Mouse (Mus musculus) mesoderm, embryonic 11.5 days (tissue): ENCODE measurements around the gene Trmt10b.
A peak's percentile ranks its signal among the peaks of the same experiment; 100 is the strongest.

Source experiments
- DNase-seq: peaks from one replicate; pipeline ENCODE4 v3.0.0-alpha.2; 2012; ENCODE audit warnings: low read depth, low spot score

The Trmt10b gene

GRCm38 (mm10) chr4:45296662-45297564 is at the start of gene Trmt10b:
Trmt10b (plus strand) TSS chr4:45297127.
- peak; percentile 67 for DNase-seq

GRCm38 (mm10) chr4:45251265-45251664 is 45.7 kb upstream of the Trmt10b start:
- no peak for DNase-seq

GRCm38 (mm10) chr4:45252861-45253262 is 44.1 kb upstream of the Trmt10b start:
- DNase-seq = no peak

- DNase-seq = no peak
Observed at GRCm38 (mm10) chr4:45253839-45254601, 42.9 kb upstream of the Trmt10b start.

GRCm38 (mm10) chr4:45259232-45259832 is 37.6 kb upstream of the Trmt10b start:
- DNase-seq = no peak

GRCm38 (mm10) chr4:45261551-45261950 is 35.4 kb upstream of the Trmt10b start:
- no peak for DNase-seq

- DNase-seq = no peak
Observed at GRCm38 (mm10) chr4:45267883-45268282, 29.0 kb upstream of the Trmt10b start.

GRCm38 (mm10) chr4:45271041-45271452 is 25.9 kb upstream of the Trmt10b start:
- peak; percentile 53 for DNase-seq

GRCm38 (mm10) chr4:45275770-45276169 is 21.2 kb upstream of the Trmt10b start:
- no peak for DNase-seq

GRCm38 (mm10) chr4:45279292-45279691 is 17.6 kb upstream of the Trmt10b start:
- no peak for DNase-seq

GRCm38 (mm10) chr4:45279981-45280548 is 16.9 kb upstream of the Trmt10b start:
- peak; percentile 69 for DNase-seq

GRCm38 (mm10) chr4:45286318-45286717 is 10.6 kb upstream of the Trmt10b start:
- peak; percentile 22 for DNase-seq

- no peak for DNase-seq
Observed at GRCm38 (mm10) chr4:45287906-45288305, 9.0 kb upstream of the Trmt10b start.

GRCm38 (mm10) chr4:45305536-45305935 is 8.6 kb downstream of the Trmt10b start:
- no peak for DNase-seq

- DNase-seq = peak; percentile 29
Observed at GRCm38 (mm10) chr4:45308046-45308445, 11.1 kb downstream of the Trmt10b start.

- DNase-seq = no peak
Observed at GRCm38 (mm10) chr4:45308606-45309005, 11.7 kb downstream of the Trmt10b start.

GRCm38 (mm10) chr4:45311056-45311455 is 14.1 kb downstream of the Trmt10b start:
- no peak for DNase-seq

GRCm38 (mm10) chr4:45320159-45320816 is 23.4 kb downstream of the Trmt10b start:
- peak; percentile 78 for DNase-seq

GRCm38 (mm10) chr4:45331139-45331538 is 34.2 kb downstream of the Trmt10b start:
- no peak for DNase-seq

GRCm38 (mm10) chr4:45332466-45332865 is 35.5 kb downstream of the Trmt10b start:
- DNase-seq = no peak

- no peak for DNase-seq
Observed at GRCm38 (mm10) chr4:45341226-45341625, 44.3 kb downstream of the Trmt10b start.
